Mouse (Mus musculus): ENCODE results near the gene Ppp1r11.
A peak's percentile ranks its signal among the peaks of the same experiment; 100 is the strongest.
"Not testable (repeated sequence)": the region's sequence is repeated elsewhere in the genome, so short reads cannot be mapped to it uniquely, and the experiment has no call there.

Gene Ppp1r11

DNA sequence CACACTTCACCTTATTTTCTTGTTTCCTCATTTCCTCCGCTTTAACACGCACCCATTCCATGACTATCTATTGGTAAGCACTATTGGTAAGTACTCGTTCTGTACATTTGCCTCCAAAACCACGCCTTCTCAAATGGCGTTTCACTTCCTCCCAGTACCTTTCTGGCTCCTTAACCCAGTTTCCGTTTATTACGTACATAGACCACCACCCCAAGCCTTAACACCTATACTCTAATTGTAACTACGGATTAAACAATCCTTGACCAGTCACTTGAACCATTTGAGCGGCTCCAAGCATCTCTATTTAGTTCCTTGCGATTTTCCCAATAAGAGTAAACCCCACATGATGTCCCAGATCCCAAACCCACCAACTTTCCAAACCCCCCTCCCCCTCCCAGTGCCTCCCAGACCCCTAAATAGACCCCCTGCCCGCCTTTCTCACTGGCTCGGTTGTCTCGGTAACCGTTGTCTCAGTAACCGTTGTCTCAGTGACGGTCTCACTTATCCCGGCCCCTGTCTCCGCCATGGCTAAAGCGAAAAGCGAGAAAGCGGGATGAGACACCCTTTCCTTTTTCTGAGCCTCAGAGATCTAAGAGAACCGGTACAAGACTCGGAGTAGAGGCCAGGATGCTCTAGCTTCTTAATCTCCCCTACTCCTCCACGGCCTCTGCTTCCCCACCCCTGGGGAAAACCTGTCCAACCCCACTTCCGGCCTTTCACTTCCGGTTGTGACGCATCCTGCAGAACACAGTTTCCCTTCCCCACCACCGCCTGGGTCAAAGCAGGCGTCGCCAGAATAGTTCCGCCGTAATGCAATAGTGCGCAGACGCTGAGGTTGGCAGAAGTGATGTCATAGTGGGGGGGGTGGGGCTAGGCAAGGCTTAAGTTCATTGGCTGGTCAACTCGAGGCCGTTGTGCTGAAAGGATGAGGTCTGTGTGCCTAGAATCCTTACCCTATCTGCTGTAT, at the start of gene Ppp1r11:
Gene Ppp1r11, minus strand, starts transcription at position 761 of the 967 bp plus-strand sequence.
- peak; percentile 97 for DNase-seq (ENCODE audit: low spot score)

GRCm38 (mm10) chr17:37000863-37001262, 49.3 kb upstream of the Ppp1r11 start, which contains the start of gene Zfp57:
Zfp57 (plus strand) TSS chr17:37001163.
- DNase-seq (ENCODE audit: low spot score): no peak

DNA sequence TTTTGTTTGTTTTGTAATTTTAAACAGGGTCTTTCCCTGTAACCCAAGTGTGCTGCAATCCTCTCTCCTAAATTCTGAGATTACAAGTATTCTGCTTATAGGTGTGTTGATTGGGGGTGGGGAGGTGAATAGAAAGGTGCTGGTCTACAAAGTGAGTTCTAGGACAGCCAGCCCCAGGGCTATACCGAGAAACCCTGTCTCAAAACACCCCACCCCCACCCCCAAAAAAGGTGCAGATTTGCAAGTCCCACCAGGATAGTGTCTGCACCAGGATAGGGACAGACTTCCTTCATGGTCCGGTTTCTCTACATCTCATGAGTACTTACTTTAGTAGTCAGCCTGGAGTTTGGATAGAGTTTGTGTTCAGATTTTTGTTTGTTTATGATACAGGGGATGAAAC, 46.9 kb upstream of the Ppp1r11 start:
- no peak for DNase-seq (ENCODE audit: low spot score)

DNA sequence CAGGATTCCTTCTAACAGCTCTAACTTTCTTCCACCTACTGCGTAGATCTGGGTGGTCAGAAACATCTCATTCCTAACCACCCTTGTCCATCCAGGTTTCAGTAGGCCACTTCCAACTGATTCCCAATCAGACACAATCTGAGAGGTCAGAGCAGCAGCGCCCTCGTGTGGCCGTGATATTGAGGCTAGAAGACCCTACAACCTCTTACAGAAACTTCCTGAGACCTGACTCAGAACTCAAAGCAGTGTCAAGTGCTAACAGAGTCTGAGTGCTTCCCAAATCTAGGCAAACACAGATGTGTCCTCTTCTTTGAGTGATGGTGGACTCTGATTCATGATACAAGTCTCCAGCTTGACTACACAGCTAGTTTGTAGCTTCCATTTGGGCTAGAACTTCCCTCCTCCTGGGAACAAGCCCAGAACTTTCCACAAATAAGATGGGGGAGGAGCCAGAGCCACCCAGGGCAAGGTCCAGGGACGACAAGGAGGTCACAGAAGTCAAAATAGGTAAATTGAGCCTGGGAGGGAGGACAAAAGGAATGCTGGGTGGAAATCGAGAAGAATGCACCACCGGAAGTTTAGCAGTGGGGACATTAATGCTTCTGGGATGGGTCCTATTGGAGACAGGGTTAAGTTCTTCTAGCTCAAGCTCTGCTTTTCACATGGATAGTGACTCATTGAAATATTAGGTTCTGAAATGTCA, 45.6 kb upstream of the Ppp1r11 start:
- peak; percentile 77 for DNase-seq (ENCODE audit: low spot score)

GRCm38 (mm10) chr17:36995448-36995847, 43.9 kb upstream of the Ppp1r11 start:
- DNase-seq (ENCODE audit: low spot score): no peak

DNA sequence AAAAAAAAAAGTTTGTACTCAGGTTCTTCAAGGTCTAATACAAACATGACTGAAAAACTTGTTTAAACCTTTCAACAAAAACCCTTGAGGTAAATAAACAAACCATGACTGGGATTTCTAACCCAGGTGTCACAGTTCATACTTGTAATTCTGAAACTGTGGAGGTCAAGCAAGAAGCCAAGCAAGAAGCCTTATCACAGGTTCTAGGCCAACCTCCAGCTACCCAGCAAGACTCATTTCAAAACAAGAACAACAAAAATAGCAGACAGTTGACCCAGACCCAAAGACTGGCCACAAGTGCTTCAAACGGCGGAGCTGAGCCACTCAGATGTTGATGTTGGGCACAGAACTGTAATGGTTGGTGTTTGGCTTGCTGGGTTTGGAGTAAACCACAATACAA, 43.0 kb upstream of the Ppp1r11 start:
- DNase-seq (ENCODE audit: low spot score): no peak

- DNase-seq (ENCODE audit: low spot score): no peak
Observed at GRCm38 (mm10) chr17:36993770-36994325, 42.3 kb upstream of the Ppp1r11 start.

DNA sequence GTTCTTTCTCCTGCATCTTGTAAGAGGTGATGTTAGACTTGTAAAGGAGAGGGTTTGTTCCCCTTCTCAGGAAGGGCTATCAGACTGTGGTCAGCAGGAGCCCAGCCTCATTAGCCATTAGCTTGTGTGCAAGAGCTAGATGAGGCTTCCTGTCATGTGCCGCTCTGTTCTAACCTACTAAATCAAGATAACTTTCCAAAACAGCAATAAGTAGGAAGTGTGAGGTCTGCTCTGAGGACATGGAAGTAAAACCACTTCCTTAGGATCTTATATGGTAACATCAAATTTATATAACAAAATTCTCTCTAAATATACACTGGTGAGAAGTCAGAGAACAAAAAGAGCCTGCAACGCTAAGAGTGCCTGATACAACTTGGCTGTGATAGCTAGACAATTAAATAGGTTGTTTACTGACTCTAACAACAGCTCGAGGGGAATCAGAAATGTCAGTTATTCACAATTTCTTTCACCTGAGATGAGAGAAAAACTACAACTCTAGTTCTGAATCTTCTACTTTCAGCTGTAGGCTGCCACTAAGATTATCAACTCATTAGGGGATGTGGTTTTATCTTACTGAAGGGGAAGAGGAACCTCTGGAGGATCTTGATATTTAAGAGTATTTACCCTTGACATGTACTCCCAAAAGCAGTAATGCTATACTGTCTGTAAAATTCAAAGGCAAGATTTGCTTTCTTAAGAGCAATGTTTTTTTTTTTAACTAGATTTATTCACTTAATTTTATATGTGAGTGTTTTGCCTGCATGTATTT, 41.0 kb upstream of the Ppp1r11 start:
- no peak for DNase-seq (ENCODE audit: low spot score)

DNA sequence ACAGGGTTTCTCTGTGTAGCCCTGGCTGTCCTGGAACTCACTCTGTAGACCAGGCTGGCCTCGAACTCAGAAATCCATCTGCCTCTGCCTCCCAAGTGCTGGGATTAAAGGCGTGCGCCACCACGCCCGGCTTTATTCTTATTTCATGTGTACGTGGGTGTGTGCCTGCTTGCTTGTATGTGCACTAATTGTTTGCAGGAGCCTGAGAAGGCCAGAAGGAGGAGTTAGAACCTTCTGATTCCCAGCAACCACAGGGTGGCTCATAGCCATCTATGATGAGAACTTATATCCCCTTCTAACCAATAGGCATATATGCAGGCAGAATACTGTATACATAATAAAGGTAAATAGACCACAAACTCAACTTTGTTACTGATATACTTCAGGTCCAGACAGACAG, 39.1 kb upstream of the Ppp1r11 start:
- not testable (repeated sequence) for DNase-seq (ENCODE audit: low spot score)

- no peak for DNase-seq (ENCODE audit: low spot score)
Observed at GRCm38 (mm10) chr17:36989437-36989836, 37.9 kb upstream of the Ppp1r11 start, which contains the start of gene H2-M5. H2-M5 (minus strand) TSS chr17:36989537.

DNA sequence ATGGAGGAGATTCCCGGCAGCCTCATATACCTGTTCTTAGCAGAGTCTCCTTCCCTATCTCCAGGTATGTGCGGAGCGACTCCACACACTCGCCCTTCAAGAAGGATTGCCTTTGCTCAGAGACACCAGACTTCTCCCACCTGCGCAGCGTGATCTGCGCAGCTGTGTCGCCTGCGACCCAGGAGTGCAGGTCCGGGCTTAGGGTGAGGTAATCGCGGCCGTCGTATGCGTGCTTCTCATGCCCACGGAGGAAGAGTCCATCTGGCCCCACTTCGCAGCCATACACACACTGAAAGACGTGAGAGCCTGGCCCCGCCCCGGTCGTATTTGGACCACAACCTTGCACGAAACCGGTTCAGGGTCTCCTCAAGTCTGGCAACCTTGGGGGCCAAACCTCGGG, 36.9 kb upstream of the Ppp1r11 start:
- DNase-seq (ENCODE audit: low spot score): no peak

DNA sequence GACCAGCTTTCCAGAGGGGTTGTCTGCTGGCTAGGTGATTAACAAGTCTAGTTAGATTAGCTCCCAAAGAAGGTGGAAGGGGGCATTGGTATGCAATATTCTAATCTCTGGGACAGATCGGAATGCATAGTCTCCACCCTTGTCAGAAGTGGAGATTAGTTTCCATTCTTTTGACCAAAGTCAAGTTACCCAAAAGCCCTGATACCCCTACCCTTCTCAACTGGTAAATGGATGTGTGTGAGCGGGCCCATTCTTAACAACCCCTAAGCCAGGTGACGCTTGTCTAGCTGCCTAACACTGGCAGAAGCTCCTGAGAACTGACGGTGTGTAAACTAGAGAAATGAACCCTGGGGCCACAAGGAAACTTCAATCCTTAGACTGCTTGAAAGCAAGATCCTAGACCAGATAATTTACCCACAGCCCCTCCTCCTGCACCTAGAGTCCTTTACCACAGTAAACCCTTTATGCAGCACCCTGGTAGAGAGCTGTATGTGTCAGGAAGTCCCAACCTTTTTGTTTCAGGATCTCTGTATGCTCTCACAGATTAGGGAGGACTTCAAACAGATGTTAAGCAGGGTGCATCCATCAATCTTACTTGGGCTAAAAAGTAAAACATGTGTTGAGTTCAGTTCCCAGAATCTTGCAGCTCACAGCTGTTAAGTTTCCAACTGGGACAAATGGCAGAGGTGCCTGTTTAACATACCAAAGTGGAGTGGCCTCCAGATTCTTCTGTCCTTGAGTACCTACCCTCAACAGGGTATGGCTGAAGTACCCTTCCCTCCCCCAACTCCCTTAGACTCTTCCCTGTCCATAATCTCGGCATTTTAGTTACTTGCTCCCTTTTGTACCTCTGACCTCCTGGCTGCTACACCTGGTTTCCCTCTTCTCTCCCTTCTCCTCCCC, 31.0 kb upstream of the Ppp1r11 start:
- peak; percentile 29 for DNase-seq (ENCODE audit: low spot score)

DNA sequence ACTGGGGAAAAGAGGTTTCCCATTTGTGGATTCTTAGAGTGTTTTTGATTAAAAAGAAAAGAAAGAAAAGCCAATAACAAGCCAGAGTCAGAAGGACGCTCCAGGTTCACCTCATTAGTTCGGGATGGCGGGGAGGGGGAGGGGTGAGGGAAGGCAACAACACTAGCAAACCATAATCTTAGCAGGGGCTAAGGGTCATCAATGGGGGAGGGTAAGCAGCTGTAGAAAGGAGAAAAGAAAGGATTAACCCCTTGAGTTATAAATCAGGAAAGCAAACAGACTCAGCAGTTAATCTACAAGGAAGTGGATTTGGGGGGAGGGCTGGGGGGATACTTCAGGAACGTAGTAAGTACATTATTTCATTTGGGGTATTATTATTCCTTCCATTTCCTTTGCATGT, 30.3 kb upstream of the Ppp1r11 start:
- no peak for DNase-seq (ENCODE audit: low spot score)

DNA sequence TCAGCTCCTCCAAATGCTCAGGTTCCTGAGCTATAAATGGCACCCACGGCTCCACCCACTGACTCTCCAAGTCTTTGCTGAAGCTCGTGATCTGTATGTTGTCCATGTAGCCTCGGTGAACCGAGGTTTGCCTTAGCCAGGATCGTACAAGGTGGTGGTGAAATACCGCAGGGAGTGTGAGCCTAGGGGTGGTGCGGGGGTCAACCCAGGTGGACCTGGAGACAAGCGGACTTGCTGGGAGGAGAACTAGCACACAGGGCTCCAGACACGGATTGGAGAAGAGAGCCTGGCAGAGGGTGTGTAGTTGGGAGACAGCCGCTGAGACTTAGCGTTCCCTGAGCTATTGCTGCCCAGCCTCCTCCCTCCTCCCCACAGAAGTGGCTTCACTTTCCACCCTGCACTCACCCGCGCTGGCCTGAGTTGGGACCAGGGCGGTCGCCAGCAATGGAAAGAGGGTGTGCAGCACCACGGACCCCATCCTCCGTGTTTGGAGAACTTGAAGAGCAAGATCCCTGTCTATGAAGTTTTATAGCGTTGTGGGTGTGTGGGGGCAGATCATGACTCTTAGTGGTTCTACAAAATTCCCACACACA, 29.8 kb upstream of the Ppp1r11 start, which contains the start of gene 2410137M14Rik:
Gene 2410137M14Rik, minus strand, starts transcription at position 17 of the 593 bp plus-strand sequence.
- no peak for DNase-seq (ENCODE audit: low spot score)

DNA sequence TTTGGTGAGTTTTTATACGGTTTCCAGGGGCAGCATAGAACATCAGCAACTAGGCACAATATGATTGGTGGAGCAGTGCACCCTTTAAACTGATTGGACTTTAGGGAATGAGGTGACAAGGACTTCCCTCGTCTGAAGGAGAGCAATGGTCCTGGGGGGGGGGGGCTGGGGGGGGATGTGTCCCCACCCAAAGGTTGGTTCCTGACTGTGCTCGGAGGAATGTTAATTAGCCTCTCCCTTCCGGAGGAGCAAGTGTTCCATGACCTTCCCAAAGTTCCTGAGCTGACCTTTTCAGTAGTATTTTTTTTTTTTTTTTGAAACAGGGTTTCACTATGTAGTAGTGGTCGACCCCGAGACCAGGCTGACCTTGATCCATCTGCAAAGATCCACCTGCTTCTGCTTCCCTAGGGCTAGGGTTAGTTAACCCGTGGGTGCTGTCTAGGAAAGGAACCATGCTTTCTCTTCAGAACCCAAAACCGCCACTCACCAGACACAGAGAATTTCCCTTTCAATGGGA, 21.8 kb upstream of the Ppp1r11 start:
- DNase-seq (ENCODE audit: low spot score): no peak

DNA sequence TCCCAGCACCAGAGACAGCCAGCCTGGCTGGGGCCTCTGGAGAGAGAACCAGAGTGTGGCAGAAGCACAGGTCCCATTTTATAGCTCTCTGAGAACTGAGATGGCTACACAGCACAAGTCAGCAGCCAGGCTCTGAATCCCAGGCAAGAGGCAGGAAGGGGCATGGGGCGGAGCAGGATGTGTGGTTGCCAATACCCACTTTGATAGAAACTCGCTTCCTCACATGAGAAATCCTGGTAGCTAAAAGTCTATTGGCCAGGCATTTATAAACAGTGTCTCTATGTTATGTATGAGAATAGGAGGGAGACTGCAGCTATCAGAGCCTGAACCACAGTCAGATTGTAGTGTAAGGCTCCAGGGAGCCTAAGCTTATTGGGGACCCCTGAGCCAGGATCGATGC, 21.2 kb upstream of the Ppp1r11 start:
- no peak for DNase-seq (ENCODE audit: low spot score)

- DNase-seq (ENCODE audit: low spot score): no peak
Observed at GRCm38 (mm10) chr17:36971172-36971850, 19.8 kb upstream of the Ppp1r11 start.

DNA sequence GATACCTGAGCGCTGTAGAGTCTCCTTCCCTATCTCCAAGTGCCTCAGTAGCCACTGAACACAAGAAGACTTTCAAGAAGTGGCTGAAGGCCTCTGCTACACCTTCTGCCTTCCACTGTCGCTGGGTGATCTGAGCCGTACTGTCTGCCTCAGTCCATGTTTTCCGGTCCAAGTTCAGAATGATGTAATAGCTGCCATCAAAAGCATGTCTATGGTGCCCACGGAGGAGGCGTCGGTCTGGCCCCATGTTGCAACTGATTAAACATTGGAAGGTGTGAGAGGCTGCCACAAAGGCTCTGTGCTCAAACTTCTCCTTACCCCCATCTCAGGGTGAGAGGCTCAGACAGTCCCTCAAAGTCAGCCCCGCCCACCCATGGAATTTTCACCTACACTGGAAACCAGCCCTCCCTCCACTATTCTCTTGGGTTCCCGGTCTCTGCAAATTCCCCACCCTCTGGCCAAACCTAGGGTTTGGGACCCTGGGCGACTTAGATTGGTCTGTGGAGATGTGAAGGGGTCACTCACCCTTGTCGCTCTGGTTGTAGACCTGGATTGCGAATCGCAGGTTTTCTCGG, 18.9 kb upstream of the Ppp1r11 start:
- no peak for DNase-seq (ENCODE audit: low spot score)

GRCm38 (mm10) chr17:36966875-36967274, 15.3 kb upstream of the Ppp1r11 start:
- no peak for DNase-seq (ENCODE audit: low spot score)

All from lung, postnatal 25 days (tissue).